Mouse (Mus musculus): Measurements from ENCODE around the gene Lag3.
A peak's percentile ranks its signal among the peaks of the same experiment; 100 is the strongest.

Lag3 gene

DNA sequence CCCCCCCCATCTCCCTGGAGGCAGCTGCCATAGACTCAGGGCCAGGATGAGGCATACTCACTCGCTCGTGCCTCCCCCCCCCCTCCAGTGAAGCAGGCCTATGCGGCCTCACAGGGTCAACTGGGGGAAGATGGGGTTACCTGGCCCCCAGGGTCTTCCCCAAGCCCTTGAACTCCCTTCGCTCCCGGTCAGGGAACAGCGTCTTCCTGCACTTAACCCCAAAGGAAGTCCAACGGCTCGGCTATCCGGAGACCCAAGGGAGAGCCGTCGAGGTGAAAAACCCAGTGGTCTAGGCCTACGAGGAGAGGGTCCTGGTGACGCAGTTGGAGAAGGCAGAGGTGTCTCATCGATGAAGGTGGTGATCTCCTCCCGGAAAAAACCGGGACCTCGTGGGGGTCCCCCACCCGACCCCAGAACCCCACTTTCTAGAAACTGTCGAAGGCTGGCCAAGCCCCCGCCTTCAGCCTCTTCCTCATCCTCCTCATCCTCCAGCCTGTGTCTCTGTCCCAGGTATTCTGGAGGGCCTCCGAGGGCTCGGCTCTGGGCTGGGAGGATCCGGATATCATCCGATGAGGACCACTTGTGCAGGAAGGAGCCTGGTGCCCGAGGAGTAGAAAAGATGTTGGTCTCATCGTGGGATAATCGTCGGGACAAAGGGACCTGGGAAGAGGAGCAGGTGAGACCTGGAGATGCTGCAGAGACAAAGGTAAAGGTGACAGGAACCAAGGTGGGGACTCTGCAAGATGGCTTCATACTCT lies 52.8 kb downstream of the Lag3 start:
- no peak for DNase-seq (ENCODE audit: low read depth, low spot score)

DNA sequence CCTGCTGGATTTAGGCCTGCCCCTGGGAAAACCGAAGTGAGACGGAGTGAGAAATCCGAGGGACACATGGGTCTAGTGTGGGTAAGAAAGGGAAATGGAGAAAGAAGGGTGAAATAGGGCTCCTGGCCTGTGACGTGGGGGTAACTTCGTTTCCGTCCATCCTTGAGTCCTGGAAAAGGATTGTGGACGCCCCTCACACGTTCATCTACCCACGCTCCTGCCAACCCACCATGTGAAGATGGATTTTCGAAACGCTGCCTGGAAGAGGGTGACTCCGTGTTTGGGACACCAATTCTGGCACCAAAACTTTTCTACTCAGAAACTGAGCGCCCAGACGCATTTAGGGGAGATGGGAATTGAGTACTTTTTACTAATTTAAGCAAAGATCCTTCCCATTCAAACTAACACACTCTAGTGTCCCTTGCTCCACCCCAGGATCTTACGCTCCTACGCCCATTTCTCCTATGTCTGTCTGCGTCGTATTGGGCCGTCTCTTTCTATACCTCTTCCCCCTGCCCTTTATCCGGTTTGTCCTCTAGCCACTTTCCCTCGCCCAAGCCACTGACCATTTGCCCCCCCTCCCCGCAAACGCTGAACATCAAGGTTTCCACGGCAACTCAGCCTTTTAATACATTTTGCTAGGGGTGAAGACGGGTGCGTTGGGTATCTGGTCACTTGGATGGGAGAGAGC lies 53.5 kb downstream of the Lag3 start:
- DNase-seq (ENCODE audit: low read depth, low spot score): no peak

DNA sequence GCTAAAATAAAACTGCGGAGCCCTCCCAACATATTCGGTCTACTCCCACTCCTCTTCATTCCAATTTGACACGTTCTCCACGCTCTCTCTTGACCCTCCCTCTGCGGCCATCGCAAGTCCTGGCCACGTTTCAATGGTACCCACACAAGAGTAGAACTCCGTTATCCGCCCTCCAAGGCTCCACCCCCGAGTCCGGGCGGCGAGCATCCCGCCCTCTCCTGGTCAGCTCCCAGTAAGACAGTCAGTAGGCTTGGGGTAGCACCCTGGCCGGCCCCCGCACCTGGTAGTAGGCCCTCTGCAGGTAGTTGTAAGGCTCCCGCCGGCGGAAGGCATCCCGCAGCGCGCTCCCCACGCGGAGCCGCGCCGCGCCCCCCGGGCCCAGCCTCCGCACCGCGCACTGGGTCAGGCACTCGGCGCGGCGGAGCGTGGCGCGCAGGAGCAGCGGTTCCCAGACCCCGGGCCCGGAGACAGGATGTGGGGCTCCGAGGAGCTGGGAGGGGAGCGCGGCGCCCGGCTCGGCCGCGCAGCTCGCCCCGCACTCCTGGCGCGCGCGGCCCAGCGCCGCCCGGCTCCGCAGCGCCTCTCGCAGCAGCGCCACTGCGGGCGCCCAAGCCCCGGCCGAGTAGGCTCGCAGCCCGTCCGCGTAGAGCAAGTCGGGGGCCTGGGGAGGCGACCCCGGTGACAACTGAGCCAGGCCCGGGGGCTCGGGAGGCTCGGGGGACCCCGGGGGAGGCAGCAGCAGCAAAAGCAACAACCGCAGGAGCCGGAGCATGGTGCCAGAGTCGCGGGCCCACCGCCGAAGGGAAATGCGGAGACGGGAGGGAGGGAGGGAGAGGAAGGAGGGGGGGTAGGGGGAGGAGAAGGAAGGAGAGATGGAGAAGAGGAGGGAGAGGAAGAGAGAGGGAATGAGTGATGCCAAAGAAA lies 54.3 kb downstream of the Lag3 start, which contains the start of gene P3h3:
TSS of gene P3h3 (minus strand) at position 837 of the 924 bp plus-strand sequence.
- peak; percentile 57 for DNase-seq (ENCODE audit: low read depth, low spot score)

DNA sequence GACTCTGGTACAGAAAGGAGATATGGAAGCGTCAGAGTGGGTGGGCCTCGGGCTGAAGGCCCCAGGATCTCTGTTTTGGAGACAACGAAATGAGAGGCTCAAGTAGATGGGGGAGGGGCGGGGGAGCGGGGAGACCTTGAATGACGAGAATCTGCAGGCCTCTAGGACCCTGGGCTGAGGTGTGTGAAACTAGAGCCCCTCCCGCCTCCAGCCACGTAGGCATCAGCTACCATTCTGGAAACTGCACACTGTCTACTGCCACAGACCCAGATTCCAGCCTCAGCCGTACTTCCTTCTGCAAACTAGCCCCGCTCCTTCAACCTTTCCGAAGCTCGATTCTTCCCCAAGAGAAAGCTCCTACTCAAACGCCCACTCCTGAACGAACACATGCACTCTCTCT lies 55.2 kb downstream of the Lag3 start:
- DNase-seq (ENCODE audit: low read depth, low spot score): no peak

DNA sequence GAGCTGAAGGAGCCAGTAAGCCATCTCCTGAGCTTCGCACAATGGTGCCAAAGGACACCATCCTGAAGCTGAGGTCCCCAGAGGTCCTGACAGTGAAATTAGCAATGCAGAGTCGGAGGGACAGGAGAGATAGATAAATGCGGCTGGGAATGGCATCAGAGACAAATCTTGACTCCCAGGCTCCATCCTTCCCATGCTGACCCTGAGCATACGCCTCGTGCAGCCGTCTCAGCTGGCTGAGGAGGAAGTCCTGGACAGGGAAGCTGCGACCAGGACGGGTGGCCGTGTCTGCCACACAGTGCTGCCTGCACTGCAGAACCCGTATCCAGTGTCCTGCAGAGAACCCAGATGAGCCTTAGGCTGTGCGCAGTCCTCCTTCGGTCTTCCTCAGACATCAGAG lies 56.9 kb downstream of the Lag3 start:
- no peak for DNase-seq (ENCODE audit: low read depth, low spot score)
